Mouse (Mus musculus) heart, postnatal 0 days (tissue): ENCODE data around the gene Heatr5a. TPM values are rescaled to one million over a fixed set of nuclear protein-coding genes. Genes with fewer than 3 reads are reported as not detected.

Source experiments
- ATAC-seq: fragments of 200-750 bp; cut with Nextera tagmentation; 2 replicates; pipeline ENCODE4 v1.8.0; 2017; ENCODE audit warnings: low read depth, moderate number of reproducible peaks, moderate library complexity; ENCODE audit not compliant: insufficient read depth
- DNase-seq: peaks from one replicate; pipeline ENCODE4 v3.0.0-alpha.2; 2016; ENCODE audit warnings: low spot score
- H3K27ac ChIP-seq: fragments of 300-500 bp; sonication (generic); 2 replicates; pipeline ENCODE4 v1.5.1; 2014; ENCODE audit warnings: low read depth, mild to moderate bottlenecking
- H3K27me3 ChIP-seq: fragments of 300-500 bp; sonication (generic); 2 replicates; pipeline ENCODE4 v1.6.1; 2014; ENCODE audit warnings: low read length, mixed read lengths; ENCODE audit not compliant: control insufficient read depth, insufficient read depth
- H3K36me3 ChIP-seq: fragments of 300-500 bp; sonication (generic); replicated peaks from 2 replicates; pipeline ENCODE4 v1.6.1; 2014; ENCODE audit warnings: low read length, mixed read lengths; ENCODE audit not compliant: control insufficient read depth, insufficient read depth
- H3K4me1 ChIP-seq: fragments of 300-500 bp; sonication (generic); 2 replicates; pipeline ENCODE4 v1.6.1; 2014; ENCODE audit warnings: antibody characterized with exemption; ENCODE audit not compliant: control insufficient read depth, insufficient read depth
- H3K4me2 ChIP-seq: fragments of 300-500 bp; sonication (generic); 2 replicates; pipeline ENCODE4 v1.6.1; 2014; ENCODE audit warnings: low read depth, mild to moderate bottlenecking, low read length, moderate library complexity
- H3K4me3 ChIP-seq: fragments of 300-500 bp; sonication (generic); 2 replicates; pipeline ENCODE4 v1.5.1; 2014; ENCODE audit warnings: low read depth, low read length
- H3K9ac ChIP-seq: fragments of 300-500 bp; sonication (generic); replicated peaks from 2 replicates; pipeline ENCODE4 v1.6.1; 2014; ENCODE audit warnings: low read depth, low read length, mixed read lengths
- H3K9me3 ChIP-seq: fragments of 300-500 bp; sonication (generic); replicated peaks from 2 replicates; pipeline ENCODE4 v1.6.1; 2016; ENCODE audit warnings: low read length; ENCODE audit not compliant: control insufficient read depth
- CTCF ChIP-seq: IDR thresholded peaks from 2 replicates; pipeline ENCODE4 v1.5.1; 2016; ENCODE audit warnings: antibody characterized with exemption, control low read depth, low read depth
- EP300 ChIP-seq: IDR thresholded peaks from 2 replicates; pipeline ENCODE4 v1.6.1; 2016; ENCODE audit warnings: antibody characterized with exemption, low read depth
- WGBS: fragments of 180-500 bp; shearing (Covaris S2); extraction: QIAGEN DNeasy Blood & Tissue Kit; methylation state at CpG from one replicate; pipeline ENCODE4 v1.1.7; 2014; 5-methylcytosine and 5-hydroxymethylcytosine counted together
- polyA plus RNA-seq: library from polyadenylated mRNA; unstranded; fragments of >200 nt; fragmentation: Nextera tagmentation; extraction: Ambion mirVana; gene quantifications from 2 replicates; pipeline ENCODE4 v1.2.1, GENCODE M21; 2015
- total RNA-seq: library from RNA; depleted of rRNA; stranded (reverse); fragments of >200 nt; gene quantifications from 2 replicates; pipeline ENCODE4 v1.2.3, GENCODE M21; 2014; ENCODE audit warnings: low replicate concordance

The Heatr5a gene
- total and polyA plus RNA-seq, 2 experiments from 2014 or later, result 3.7 to 41.9 TPM

- H3K36me3 ChIP-seq, result peaks cover 59% of the 10 kb centered on the region
- 51% methylated on average over 10 of the region's 10 CpGs for WGBS
- no peaks in the 10 kb centered on the region for H3K9me3 ChIP-seq
- TF ChIP-seq EP300, result no peak
- no peak for TF ChIP-seq CTCF
- no peak overlapping the region for H3K4me3 ChIP-seq
- H3K9ac ChIP-seq, result no peak overlapping the region
- H3K4me2 ChIP-seq, result no peak overlapping the region
- H3K4me1 ChIP-seq, result no peaks in the 10 kb centered on the region
- ATAC-seq, result no peak
- no peaks in the 10 kb centered on the region for H3K27me3 ChIP-seq
- H3K27ac ChIP-seq, result no peak overlapping the region
- DNase-seq, result no peak
Measured at GRCm38 (mm10) chr12:51952309-51952708, 18.8 kb downstream of the Heatr5a start.

- Histone ChIP-seq H3K27me3 (no peaks in the 10 kb centered on the region), H3K9ac (no peak overlapping the region), H3K4me1 (0 out of 2 replicates have a peak, but pooled peaks cover 3% of the 10 kb centered on the region), H3K36me3 (peaks cover 74% of the 10 kb centered on the region), H3K4me2 (no peak overlapping the region), H3K27ac (no peak overlapping the region), H3K9me3 (no peaks in the 10 kb centered on the region), H3K4me3 (no peak overlapping the region)
- WGBS, result 65% methylated on average over 10 of the region's 10 CpGs
- peak; percentile 51 for ATAC-seq
- no peak for TF ChIP-seq EP300
- peak; percentile 40 for TF ChIP-seq CTCF
- DNase-seq, result peak; percentile 40
Measured at GRCm38 (mm10) chr12:51947498-51947945, 23.6 kb downstream of the Heatr5a start.

GRCm38 (mm10) chr12:51945331-51945730, 25.8 kb downstream of the Heatr5a start:
- 0 out of 2 replicates have a peak, but pooled peaks cover 3% of the 10 kb centered on the region for H3K4me1 ChIP-seq
- DNase-seq, result no peak
- H3K9ac ChIP-seq, result no peak overlapping the region
- H3K27me3 ChIP-seq, result no peaks in the 10 kb centered on the region
- no peak for ATAC-seq
- H3K4me3 ChIP-seq, result no peak overlapping the region
- H3K9me3 ChIP-seq, result no peaks in the 10 kb centered on the region
- whole genome bisulfite sequencing, result 90% methylated on average over 9 of the region's 9 CpGs
- TF ChIP-seq EP300, result no peak
- no peak for TF ChIP-seq CTCF
- H3K27ac ChIP-seq, result no peak overlapping the region
- H3K4me2 ChIP-seq, result no peak overlapping the region
- peaks cover 62% of the 10 kb centered on the region for H3K36me3 ChIP-seq

DNA sequence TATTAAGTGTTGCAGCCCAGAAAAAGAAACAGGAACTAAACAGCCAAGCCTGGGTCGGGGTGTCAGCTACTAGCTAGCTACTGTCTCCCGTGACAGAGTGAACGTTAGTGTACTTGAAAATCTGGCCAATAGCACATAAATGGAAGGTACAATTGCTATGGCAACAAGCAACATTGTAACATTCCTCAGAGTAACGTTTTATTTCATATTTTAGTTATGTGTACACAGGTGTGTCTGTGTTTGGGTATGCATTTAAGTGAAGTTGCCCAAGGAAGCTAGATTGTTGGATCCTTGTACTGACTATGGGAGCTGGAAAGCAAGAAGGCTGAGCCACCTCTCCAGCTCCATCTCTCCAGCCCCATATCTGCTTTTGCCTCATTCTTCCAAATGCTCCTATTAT, 31.3 kb downstream of the Heatr5a start:
- Histone ChIP-seq H3K4me3 (no peak overlapping the region), H3K27ac (no peak overlapping the region), H3K4me1 (0 out of 2 replicates have a peak, but pooled peaks cover 3% of the 10 kb centered on the region), H3K36me3 (peaks cover 53% of the 10 kb centered on the region), H3K9me3 (no peaks in the 10 kb centered on the region), H3K27me3 (no peaks in the 10 kb centered on the region), H3K9ac (no peak overlapping the region), H3K4me2 (no peak overlapping the region)
- ATAC-seq (no peak), DNase-seq (no peak)
- TF ChIP-seq CTCF (no peak), EP300 (no peak)
- WGBS, result 84% methylated on average over 4 of the region's 4 CpGs

- DNase-seq, result no peak
- WGBS, result 69% methylated on average over 6 of the region's 6 CpGs
- no peaks in the 10 kb centered on the region for H3K27me3 ChIP-seq
- no peak overlapping the region for H3K4me3 ChIP-seq
- peaks cover 46% of the 10 kb centered on the region for H3K36me3 ChIP-seq
- H3K4me1 ChIP-seq, result 0 out of 2 replicates have a peak, but pooled peaks cover 2% of the 10 kb centered on the region
- no peak for ATAC-seq
- H3K9ac ChIP-seq, result no peak overlapping the region
- no peaks in the 10 kb centered on the region for H3K9me3 ChIP-seq
- TF ChIP-seq EP300, result no peak
- H3K27ac ChIP-seq, result no peak overlapping the region
- no peak overlapping the region for H3K4me2 ChIP-seq
Measured at GRCm38 (mm10) chr12:51937938-51938337, 33.2 kb downstream of the Heatr5a start.

- Histone ChIP-seq H3K4me1 (no peaks in the 10 kb centered on the region), H3K4me3 (no peak overlapping the region), H3K27me3 (no peaks in the 10 kb centered on the region), H3K9ac (no peak overlapping the region), H3K4me2 (no peak overlapping the region), H3K9me3 (no peaks in the 10 kb centered on the region), H3K36me3 (peaks cover 10% of the 10 kb centered on the region), H3K27ac (no peak overlapping the region)
- TF ChIP-seq CTCF, result no peak
- no peak for TF ChIP-seq EP300
- ATAC-seq (no peak), DNase-seq (no peak)
- WGBS, result 90% methylated on average over 2 of the region's 2 CpGs
Measured at GRCm38 (mm10) chr12:51929630-51930029, 41.5 kb downstream of the Heatr5a start.
